Mouse (Mus musculus): Measurements from ENCODE around the gene Bsdc1. TPM values are rescaled to one million over a fixed set of nuclear protein-coding genes. Genes with fewer than 3 reads are reported as not detected.

Gene Bsdc1
- 31.5 and 34.7 TPM in 2 replicates for polyA plus RNA-seq (2015; fragmentation: Nextera tagmentation; extraction: Ambion mirVana)

DNA sequence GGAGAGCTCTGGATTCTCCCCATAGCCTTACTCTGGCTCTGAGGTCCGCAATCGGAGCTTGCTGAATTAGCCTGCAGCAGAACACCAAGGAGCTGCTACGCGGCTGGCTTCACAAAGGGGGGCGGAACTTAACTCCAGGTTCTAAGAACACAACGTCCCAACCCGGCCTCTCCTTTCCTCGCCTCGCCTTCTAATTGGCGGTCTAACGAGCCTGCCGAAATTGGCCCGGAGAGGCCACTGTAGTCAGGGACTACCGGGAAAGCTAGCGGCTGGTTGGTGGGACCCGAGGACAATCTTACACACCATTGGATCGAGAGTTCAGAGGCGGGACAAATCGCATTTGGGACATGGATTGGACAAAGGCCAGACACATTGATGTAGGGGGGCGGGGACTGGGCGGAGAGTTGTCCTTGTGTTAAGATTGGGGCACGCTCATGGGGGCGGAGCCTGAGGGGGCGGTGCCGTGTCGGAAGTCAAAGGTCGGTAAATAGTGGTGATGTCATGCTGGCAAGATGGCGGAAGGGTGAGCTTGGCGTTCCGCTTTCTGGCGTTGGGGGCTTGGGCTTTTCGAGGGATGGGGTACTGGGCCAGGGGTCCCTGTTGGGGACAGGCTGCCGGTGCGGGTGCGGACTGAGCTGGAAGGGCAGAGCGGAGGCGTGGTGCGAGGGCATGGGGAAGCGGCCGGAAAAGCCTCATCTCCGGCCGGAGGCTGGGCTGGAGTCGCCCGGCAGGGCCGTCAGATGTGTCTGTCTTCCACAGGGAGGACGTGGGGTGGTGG, at the start of gene Bsdc1:
TSS of gene Bsdc1 (plus strand) at position 399 of the 778 bp plus-strand sequence.
- under 1% methylated on average over 44 of the region's 46 CpGs for WGBS
- Histone ChIP-seq H3K4me1 (ENCODE audit: control insufficient read depth, insufficient read depth, low read length) (peaks cover 8% of the 10 kb centered on the region), H3K4me3 (ENCODE audit: low read depth, low read length) (peak within 1 kb of the TSS; percentile 93), H3K4me2 (ENCODE audit: low read length) (peak within 1 kb of the TSS; percentile 82), H3K36me3 (ENCODE audit: control insufficient read depth, insufficient read depth, low read length) (peaks cover 15% of the 10 kb centered on the region), H3K9me3 (replicated peaks; ENCODE audit: control insufficient read depth, low read length, poor library complexity, severe bottlenecking) (no peaks in the 10 kb centered on the region), H3K27ac (ENCODE audit: low read length) (peak within 1 kb of the TSS; percentile 89), H3K27me3 (ENCODE audit: control insufficient read depth, insufficient read depth, low read depth, low read length) (no peaks in the 10 kb centered on the region), H3K9ac (ENCODE audit: low read depth, low read length) (peak within 1 kb of the TSS; percentile 91)
- peak; percentile 98 for ATAC-seq

DNA sequence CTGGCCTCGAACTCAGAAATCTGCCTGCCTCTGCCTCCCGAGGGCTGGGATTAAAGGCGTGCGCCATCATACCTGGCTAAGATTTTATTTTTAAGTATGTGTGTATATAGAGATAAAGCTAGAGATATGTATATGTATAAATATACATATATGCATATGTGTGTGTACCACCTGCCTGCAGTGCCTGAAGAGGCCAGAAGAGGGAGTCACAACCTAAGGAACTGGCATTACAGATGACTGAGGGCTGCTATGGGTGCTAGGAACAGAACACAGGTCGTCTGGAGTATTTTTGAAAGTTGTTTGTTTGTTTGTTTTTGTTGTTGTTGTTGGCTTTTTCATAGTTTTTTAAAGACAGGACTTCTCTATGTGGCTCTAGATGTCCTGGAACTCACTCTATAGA, 45.5 kb upstream of the Bsdc1 start:
- H3K9me3 ChIP-seq (replicated peaks; ENCODE audit: control insufficient read depth, low read length, poor library complexity, severe bottlenecking), result no peaks in the 10 kb centered on the region
- no peaks in the 10 kb centered on the region for H3K27me3 ChIP-seq (ENCODE audit: control insufficient read depth, insufficient read depth, low read depth, low read length)
- no peak overlapping the region for H3K4me3 ChIP-seq (ENCODE audit: low read depth, low read length)
- ATAC-seq, result no peak
- H3K36me3 ChIP-seq (ENCODE audit: control insufficient read depth, insufficient read depth, low read length), result no peaks in the 10 kb centered on the region
- no peaks in the 10 kb centered on the region for H3K4me1 ChIP-seq (ENCODE audit: control insufficient read depth, insufficient read depth, low read length)
- H3K27ac ChIP-seq (ENCODE audit: low read length), result no peak overlapping the region
- no peak overlapping the region for H3K4me2 ChIP-seq (ENCODE audit: low read length)
- WGBS, result 95% methylated on average over 5 of the region's 5 CpGs
- no peak overlapping the region for H3K9ac ChIP-seq (ENCODE audit: low read depth, low read length)

DNA sequence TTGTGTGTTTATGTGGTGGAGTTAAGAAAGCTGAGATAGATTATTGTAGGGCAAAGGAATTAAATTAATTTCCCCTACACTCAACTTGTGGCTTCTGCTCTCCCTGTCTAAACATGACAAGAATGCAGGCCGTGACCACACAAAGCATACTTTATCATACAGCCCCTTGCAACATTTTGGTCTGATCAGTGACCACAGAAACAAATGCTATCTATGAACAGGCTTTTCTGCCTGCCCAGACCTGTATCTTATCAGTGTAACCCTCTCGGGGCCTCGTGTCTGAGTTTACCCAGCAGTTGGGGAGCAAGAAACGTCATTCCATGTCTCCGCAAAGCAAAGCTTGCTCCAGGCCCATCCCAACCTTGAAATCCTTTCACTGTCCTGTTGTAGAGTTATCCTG, 44.9 kb upstream of the Bsdc1 start:
- 84% methylated on average over 5 of the region's 5 CpGs for WGBS
- H3K36me3 ChIP-seq (ENCODE audit: control insufficient read depth, insufficient read depth, low read length), result no peaks in the 10 kb centered on the region
- H3K9ac ChIP-seq (ENCODE audit: low read depth, low read length), result no peak overlapping the region

DNA sequence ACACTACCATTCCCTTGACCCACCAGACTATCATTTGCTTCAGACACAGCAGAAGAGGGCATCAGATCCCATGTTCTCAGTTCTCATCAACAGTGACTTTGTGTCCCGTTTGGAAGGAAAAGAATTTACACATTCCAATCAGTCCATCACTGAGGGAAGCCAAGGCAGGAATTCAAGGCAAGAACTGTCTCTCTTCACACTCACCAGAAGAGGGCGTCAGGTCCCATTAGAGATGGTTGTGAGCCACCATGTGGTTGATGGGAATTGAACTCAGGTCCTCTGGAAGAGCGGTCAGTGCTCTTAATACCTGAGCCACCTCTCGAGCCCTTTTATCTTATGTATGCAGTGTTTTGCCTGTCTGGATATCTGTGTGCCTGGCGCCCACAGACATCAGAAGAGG, 43.1 kb upstream of the Bsdc1 start:
- Histone ChIP-seq H3K27me3 (ENCODE audit: control insufficient read depth, insufficient read depth, low read depth, low read length) (no peaks in the 10 kb centered on the region), H3K27ac (ENCODE audit: low read length) (no peak overlapping the region), H3K9ac (ENCODE audit: low read depth, low read length) (no peak overlapping the region), H3K4me2 (ENCODE audit: low read length) (no peak overlapping the region), H3K9me3 (replicated peaks; ENCODE audit: control insufficient read depth, low read length, poor library complexity, severe bottlenecking) (no peaks in the 10 kb centered on the region), H3K4me3 (ENCODE audit: low read depth, low read length) (no peak overlapping the region), H3K36me3 (ENCODE audit: control insufficient read depth, insufficient read depth, low read length) (no peaks in the 10 kb centered on the region), H3K4me1 (ENCODE audit: control insufficient read depth, insufficient read depth, low read length) (no peaks in the 10 kb centered on the region)
- WGBS, result 68% methylated on average over 5 of the region's 5 CpGs
- ATAC-seq, result no peak

More for the DNA sequence above, 44.9 kb upstream of the Bsdc1 start:
- Histone ChIP-seq H3K4me3 (ENCODE audit: low read depth, low read length) (no peak overlapping the region), H3K9me3 (replicated peaks; ENCODE audit: control insufficient read depth, low read length, poor library complexity, severe bottlenecking) (no peaks in the 10 kb centered on the region), H3K4me2 (ENCODE audit: low read length) (no peak overlapping the region), H3K27ac (ENCODE audit: low read length) (no peak overlapping the region), H3K27me3 (ENCODE audit: control insufficient read depth, insufficient read depth, low read depth, low read length) (no peaks in the 10 kb centered on the region), H3K4me1 (ENCODE audit: control insufficient read depth, insufficient read depth, low read length) (no peaks in the 10 kb centered on the region)
- no peak for ATAC-seq

DNA sequence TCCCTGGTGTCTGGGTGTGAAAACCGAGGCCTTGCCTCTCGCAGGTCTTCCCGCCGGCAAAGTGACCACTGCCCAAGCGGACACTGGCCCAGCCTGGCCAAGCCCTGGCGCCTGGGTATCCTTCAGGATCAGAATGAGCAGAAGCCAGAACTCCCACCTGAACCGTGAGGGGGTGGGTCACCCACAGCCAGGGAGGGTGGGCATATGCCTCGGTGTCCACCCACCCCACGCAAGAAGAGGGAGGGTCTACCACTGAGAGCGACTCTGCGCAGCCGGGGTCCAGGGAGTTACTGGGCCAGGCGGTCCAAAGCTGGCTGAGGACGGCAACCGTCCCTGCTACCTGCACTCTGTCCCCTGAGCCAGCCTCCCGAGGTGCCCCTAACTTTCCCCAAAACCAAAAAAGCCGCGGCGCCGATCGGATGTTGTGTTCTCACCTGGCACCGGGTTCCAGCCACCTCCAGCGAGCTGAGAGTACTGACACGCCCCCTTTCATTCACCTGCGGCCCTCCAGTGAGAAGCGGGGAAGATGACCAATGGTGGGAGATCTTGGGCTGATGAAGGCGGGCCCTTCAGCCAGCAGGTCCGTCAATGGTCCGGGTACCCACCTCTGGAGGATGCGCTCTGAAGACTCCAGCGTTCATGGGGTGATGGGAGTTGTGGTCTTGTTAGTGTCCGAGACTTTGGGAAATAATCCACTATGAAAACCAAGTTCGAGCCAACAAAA, 20.9 kb upstream of the Bsdc1 start, which contains the start of gene Zbtb8b:
TSS of gene Zbtb8b (minus strand) at position 514 of the 724 bp plus-strand sequence.
- Histone ChIP-seq H3K4me1 (ENCODE audit: control insufficient read depth, insufficient read depth, low read length) (peaks cover 8% of the 10 kb centered on the region), H3K9me3 (replicated peaks; ENCODE audit: control insufficient read depth, low read length, poor library complexity, severe bottlenecking) (no peaks in the 10 kb centered on the region), H3K36me3 (ENCODE audit: control insufficient read depth, insufficient read depth, low read length) (no peaks in the 10 kb centered on the region), H3K27me3 (ENCODE audit: control insufficient read depth, insufficient read depth, low read depth, low read length) (peaks cover 9% of the 10 kb centered on the region), H3K4me2 (ENCODE audit: low read length) (peak within 1 kb of the TSS; percentile 60), H3K9ac (ENCODE audit: low read depth, low read length) (peak within 1 kb of the TSS; percentile 78), H3K27ac (ENCODE audit: low read length) (0 out of 2 replicates have a peak within 1 kb of the TSS, but pooled peaks have one; percentile 47), H3K4me3 (ENCODE audit: low read depth, low read length) (peak within 1 kb of the TSS; percentile 71)
- peak; percentile 100 for ATAC-seq
- under 1% methylated on average over 31 of the region's 33 CpGs for WGBS

DNA sequence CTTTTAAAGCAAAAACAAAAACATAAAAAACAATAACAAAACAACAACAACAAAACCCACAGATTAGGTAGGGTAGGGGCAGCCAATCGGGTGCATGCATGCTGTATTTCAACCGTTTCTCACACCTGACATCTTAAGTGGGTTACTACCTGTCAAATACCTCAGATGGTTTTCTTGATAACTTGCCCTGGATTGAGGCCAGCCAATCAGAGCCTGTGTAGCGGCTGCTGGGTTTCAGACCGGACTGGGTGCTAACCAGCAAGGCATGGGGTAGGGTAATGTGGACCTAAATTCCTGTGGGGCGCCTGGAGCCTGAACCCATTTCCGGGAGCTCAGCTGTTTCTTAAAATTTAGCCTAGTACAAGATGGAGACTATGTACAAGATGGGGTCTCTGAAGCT, 20.2 kb upstream of the Bsdc1 start:
- no peak overlapping the region for H3K27ac ChIP-seq (ENCODE audit: low read length)
- no peak for ATAC-seq
- no peaks in the 10 kb centered on the region for H3K36me3 ChIP-seq (ENCODE audit: control insufficient read depth, insufficient read depth, low read length)
- no peak overlapping the region for H3K9ac ChIP-seq (ENCODE audit: low read depth, low read length)
- H3K4me1 ChIP-seq (ENCODE audit: control insufficient read depth, insufficient read depth, low read length), result peaks cover 8% of the 10 kb centered on the region
- 31% methylated on average over 6 of the region's 6 CpGs for WGBS
- H3K4me3 ChIP-seq (ENCODE audit: low read depth, low read length), result no peak overlapping the region; the same call in 1 of the 2 replicates
- no peaks in the 10 kb centered on the region for H3K9me3 ChIP-seq (replicated peaks; ENCODE audit: control insufficient read depth, low read length, poor library complexity, severe bottlenecking)
- peaks cover 9% of the 10 kb centered on the region for H3K27me3 ChIP-seq (ENCODE audit: control insufficient read depth, insufficient read depth, low read depth, low read length)
- H3K4me2 ChIP-seq (ENCODE audit: low read length), result peak overlapping the region; percentile 60

DNA sequence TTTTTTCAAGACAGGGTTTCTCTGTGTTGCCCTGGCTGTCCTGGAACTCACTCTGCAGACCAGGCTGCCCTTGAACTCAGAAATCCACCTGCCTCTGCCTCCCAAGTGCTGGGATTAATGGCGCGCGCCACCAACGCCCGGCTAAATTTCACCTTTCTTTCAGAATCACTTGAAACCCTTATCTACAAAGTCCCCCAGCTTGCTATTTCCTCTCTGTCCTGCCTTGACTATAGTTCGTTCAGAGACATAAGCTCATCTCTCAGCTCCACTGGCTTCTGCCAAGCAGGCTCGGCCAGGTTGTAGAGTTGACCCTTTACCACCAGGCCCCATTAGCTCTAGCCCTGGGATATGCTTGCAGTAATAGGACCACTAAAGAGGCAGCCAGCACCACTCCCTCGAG, 14.0 kb upstream of the Bsdc1 start:
- Histone ChIP-seq H3K27me3 (ENCODE audit: control insufficient read depth, insufficient read depth, low read depth, low read length) (peaks cover 3% of the 10 kb centered on the region; the same call in 1 of the 2 replicates), H3K27ac (ENCODE audit: low read length) (no peak overlapping the region), H3K36me3 (ENCODE audit: control insufficient read depth, insufficient read depth, low read length) (no peaks in the 10 kb centered on the region), H3K9me3 (replicated peaks; ENCODE audit: control insufficient read depth, low read length, poor library complexity, severe bottlenecking) (no peaks in the 10 kb centered on the region), H3K4me2 (ENCODE audit: low read length) (no peak overlapping the region), H3K9ac (ENCODE audit: low read depth, low read length) (no peak overlapping the region), H3K4me1 (ENCODE audit: control insufficient read depth, insufficient read depth, low read length) (no peaks in the 10 kb centered on the region), H3K4me3 (ENCODE audit: low read depth, low read length) (no peak overlapping the region)
- 85% methylated on average over 8 of the region's 8 CpGs for WGBS
- ATAC-seq, result no peak

DNA sequence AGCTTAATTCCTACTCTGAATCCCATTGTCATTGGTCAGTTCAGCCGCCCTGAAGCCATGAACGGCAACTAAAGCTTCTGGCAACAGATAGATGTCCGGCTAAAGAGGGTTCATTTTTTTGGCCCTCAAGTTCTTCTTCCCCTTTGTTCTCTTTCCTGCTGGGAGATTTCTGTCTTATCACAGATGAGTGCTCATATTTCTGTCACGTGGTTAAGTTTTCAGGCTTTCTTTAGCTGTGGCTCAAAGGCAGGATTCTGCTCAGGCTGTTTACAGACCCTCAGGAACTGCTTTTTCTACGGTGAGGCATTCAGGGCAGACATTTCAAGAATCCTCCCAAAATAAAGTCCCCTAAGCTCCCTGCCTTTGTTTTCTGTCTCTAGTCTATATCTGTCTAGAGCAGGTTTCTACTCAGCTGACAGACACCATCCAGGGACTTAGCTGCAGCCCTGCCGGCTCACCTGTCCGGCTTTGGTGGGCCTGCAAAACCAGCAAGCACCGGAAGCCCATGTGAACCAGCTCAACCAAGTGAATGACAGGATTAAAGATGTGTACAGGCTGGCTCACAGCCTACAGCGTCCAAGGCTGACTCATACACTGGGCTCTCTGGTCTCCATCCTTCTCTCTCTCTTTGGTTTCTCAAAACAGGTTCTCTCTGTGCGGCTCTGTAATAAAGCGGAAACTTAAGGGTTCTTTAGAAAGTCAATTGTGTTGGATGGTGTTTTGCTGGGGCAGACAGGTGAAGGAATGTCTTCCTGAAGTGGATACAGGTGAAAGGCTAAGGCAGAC, 13.4 kb upstream of the Bsdc1 start:
- Histone ChIP-seq H3K36me3 (ENCODE audit: control insufficient read depth, insufficient read depth, low read length) (no peaks in the 10 kb centered on the region), H3K4me3 (ENCODE audit: low read depth, low read length) (no peak overlapping the region), H3K4me2 (ENCODE audit: low read length) (no peak overlapping the region), H3K27me3 (ENCODE audit: control insufficient read depth, insufficient read depth, low read depth, low read length) (no peaks in the 10 kb centered on the region), H3K9me3 (replicated peaks; ENCODE audit: control insufficient read depth, low read length, poor library complexity, severe bottlenecking) (no peaks in the 10 kb centered on the region), H3K27ac (ENCODE audit: low read length) (no peak overlapping the region), H3K9ac (ENCODE audit: low read depth, low read length) (no peak overlapping the region), H3K4me1 (ENCODE audit: control insufficient read depth, insufficient read depth, low read length) (no peaks in the 10 kb centered on the region)
- no peak for ATAC-seq
- WGBS, result 76% methylated on average over 11 of the region's 11 CpGs

Data from midbrain, embryonic 16.5 days (tissue).